Mouse (Mus musculus): Measurements from ENCODE around the gene Ccnk.

- TF ChIP-seq CTCF (IDR thresholded peaks at IDR 0.05; ENCODE audit: borderline replicate concordance, insufficient read depth, low read length) (no peak), POLR2A (IDR thresholded peaks at IDR 0.05; ENCODE audit: low read depth, low read length) (no peak)
These were observed 17.3 kb upstream of the Ccnk start for GRCm38 (mm10) chr12:108162036-108162435.

Measured in embryonic fibroblast, embryonic 13.5 days (primary cell).